Mouse (Mus musculus): ENCODE measurements at regions not wholly inside any gene's neighbourhood (a gene's known extent, or its start where the extent isn't known, plus 50 kb on each side); places are given as distances from the start of the nearest gene placed in this dataset.

GRCm38 (mm10) chrX:99340223-99340622 is 130.8 kb downstream of the Pja1 start:
- no peak for DNase-seq

GRCm38 (mm10) chrX:99339081-99339876 is 131.8 kb downstream of the Pja1 start:
- no peak for DNase-seq

- DNase-seq, result no peak
Measured at GRCm38 (mm10) chrX:99336616-99337553, 134.2 kb downstream of the Pja1 start.

DNA sequence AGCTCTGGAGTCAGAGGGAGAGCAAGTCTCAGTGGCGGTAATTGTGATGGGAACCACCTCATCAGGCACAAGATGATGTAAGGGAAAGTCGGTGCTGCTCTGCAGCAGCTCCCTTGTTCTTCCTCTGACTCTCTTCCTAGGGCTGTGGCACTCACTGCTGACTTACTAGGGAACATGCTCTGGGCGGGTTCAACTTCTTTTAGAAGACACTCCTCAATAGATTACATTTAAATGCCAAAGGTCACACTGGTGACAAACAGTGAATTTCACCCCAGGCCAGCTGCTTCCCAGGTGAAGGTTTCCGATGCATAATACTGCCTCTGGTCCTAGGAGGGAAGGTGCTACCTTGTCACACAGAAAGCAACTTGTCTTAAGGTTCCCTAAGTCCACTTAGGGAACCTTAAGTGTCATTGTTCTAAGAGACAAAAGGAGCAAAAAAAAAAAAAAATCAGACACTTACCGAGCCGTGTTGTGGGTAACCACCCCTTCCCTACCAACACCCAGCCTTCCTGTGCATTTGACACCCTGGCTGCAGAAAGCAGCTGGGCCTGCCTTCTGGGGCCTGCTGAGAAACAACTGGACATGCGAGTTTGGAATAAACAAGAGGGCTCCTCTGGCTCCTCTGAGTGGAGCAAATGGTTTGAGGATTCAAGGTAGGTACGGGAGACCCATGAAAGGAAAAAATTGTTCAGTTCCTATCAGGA is 135.0 kb downstream of the Pja1 start:
- DNase-seq, result no peak

GRCm38 (mm10) chrX:99332457-99332770 is 138.7 kb downstream of the Pja1 start:
- no peak for DNase-seq

DNA sequence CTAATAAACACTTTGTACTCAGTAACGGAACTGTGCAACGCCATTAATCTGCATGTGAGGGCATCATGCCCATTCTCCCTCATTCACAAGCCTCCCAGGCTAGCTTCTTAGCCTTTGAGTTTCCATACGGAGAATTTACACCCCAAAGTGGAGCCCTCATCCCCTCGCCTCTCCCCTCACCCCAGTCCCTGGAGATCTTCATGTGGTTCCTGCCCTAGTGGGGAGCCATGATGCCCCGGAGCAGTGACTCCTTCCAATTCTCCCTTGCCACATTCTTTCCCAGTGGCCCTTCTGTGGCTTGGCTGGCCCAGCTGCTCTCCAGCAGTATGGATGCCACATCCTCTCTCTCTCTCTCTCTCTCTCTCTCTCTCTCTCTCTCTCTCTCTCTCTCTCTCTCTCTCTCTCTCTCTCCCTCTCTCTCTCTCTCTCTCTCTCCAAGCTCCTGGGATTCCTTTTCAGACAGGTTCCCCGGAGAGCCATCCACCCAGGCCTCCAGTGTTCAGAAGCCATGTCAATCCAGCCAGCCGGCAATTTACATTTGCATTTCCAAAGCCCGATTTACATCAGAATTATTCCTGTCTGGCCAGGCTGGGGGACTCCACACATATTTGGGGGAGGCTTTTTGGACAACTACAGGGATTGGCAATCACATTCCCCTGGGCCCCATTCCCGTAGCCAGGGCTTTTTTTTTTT is 139.2 kb downstream of the Pja1 start:
- no peak for DNase-seq

DNA sequence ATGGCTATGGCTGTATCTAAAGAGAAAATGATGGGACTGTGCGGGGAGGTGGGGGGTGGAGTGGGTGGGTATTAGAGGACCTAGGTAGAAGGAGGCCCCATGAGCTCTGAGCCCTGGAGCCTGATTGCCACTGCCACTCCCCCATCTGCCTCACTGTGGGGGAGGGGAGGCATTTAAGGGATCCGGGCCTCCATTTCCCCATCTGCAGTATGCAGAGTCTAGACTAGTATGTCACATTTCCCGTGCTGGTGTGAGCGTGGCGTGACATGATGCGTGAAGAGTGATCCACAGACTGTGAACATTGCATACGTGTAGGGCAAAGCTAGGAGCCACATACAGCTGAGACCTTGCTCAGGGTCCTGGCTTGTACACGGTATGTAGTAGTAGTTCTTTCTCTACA is 140.7 kb downstream of the Pja1 start:
- DNase-seq, result no peak

DNA sequence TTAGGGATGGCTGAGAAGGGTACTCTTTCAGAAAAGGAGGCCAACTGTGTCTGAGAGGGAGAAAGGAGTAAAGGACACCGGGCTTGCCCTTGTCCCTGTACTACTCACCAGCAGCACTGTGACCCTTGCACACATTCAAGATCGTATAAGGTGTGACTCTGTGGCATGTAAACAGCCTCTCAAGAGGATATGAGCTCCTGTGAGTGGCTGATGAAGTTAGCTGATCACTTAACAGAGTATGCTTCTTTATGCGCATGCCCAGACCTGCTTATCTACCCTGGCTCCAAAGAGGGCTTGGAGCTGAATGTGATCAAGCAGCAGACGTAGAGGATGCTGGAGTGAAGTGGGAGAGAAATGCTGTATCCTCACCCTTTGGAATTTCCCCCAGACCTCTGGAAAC is 142.5 kb downstream of the Pja1 start:
- no peak for DNase-seq

DNA sequence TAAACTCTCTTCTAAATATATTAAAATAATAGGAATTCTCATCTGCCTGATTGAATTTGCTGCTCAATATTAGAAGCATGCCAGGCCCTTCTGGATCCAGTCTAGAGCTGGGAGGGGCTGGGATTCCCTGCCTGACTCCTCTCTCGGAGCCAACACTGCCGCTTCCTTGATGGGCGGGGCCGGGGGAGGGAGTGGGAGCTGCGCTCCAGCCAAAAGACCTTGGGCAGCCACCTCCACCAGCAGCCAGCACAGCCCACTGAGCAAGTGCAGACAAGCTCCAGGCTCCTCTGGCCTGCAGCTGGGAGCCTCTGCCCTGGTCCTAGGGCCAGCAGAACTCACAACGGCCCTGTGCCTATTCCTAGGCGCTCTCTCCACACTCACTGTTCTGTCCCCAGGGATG is 144.9 kb downstream of the Pja1 start:
- DNase-seq, result no peak

DNA sequence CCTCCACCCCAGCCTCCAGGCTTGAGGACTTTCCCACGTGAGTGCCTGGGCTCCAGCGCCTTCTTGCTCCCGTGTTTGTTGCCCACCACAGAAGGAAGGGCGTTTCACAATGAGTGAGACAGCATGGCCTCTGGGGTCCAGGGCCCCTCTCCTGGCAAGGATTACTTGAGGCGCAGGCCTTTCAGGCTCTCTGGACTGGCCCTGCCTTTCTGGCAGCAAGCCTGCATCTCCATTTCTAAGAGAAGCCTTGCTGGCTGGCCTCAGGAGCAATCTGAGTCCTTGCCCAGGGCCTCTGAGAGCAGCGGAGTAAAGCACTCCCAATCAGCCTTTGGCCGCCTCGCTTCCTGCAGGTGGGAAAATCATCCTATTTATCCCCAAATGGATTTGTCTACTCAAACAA is 145.6 kb downstream of the Pja1 start:
- DNase-seq, result no peak

DNA sequence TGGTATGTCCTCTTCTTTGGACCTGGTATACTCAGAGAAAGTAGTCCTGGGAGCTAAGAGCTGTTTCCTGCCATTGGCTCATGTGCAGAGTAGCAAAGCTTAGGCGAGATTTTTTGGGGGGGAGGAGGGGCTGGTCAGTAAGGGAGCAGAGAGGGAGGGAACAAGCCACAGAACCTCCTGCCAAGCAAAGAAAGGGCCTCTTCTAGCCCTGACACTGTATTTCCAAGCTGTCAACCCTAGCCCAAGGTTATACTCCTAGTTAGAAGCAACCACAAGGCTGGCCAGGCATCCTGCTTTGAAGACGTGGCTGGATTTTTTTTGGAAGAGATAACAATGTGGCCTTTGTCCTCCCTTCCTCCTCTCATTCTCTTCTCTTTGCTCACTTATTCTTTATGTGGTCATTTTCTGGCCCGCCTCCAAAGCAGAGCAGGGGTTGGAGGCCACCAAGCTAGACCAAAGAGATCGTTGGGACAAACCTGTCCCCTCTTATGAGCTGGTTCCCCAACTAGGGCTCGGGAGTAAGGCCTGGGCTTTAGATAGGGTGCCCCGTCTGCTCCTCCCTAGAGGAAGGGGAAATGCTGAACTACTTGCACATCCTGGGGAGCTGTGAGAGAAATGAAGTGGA is 146.4 kb downstream of the Pja1 start:
- DNase-seq, result no peak

DNA sequence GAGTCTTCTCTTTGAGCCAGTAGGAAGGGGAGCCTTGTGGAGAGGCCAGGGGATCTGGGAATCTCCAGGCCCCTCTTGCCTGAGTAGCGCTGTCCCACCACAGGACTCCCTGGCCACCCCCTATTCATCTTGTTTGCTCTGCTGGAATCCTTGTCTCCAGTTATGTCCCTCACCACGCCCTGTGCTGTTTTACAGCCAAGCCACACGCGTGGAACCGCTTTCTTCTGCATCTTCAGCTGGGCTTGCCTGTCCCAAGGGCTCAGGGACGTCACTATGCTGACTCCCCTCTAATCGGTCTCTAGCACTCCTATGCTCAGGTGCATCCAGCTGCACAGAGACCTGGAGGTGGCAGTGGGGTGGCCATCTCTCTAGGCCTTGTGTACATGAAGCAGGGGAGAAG is 151.3 kb downstream of the Pja1 start:
- DNase-seq, result no peak

DNA sequence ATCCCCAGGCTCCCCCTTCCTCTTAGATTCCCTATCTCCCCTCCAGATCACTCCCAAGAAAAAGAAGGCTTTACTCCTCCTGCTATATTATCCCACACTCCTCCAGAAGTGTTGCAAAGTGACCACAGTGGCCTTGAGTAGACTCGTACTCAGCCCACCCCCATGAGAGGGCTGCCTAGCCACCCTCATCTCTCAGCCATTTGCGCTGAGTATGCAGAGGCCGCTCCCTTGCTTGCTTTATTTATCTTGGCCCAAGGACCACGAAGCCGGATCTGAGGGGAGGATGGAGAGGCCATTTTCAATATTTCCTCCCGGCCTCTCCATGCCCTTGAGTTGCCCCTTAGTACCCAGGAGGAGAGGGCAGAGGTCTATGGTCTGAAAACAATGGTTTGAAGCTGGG is 151.9 kb downstream of the Pja1 start:
- no peak for DNase-seq

DNA sequence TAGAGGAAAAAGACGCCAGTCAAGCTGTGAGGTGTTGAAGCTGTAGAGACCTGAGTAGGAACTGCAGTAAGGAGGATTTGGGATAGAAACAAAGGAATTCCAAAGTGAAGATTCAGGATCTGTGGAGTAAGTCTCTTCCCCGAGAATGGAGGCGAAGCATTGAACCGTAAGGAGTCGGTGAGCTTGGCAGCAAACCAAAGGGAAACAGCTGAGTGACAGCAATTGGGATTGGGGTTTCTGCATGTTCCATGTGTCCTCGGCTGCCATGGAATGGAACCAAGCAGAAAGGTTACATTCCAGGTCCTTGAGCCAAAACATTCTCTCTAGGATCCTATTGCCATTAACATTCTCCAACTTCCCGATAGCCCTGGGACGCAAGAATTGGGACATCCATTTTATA is 152.9 kb downstream of the Pja1 start:
- DNase-seq, result no peak

DNA sequence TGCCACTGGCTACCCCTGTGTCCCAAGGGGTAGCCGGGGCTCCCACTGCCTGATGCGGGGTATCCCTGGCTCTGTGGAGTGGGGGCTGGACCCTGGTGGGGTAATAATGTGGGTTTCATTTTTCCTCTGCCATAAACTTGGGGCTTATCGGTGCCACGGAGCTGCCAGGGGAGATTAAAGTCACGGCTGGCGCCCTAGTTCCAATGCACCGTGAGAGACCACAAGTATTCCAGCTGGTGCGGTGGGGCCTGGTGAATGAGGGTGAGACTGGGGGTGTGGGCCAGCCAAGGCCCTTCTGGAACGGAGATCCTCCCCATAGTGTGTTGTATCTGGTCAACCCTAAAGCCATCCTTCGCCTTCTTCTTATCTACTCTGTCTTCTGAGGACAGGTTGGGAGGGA is 153.3 kb downstream of the Pja1 start:
- DNase-seq, result no peak

DNA sequence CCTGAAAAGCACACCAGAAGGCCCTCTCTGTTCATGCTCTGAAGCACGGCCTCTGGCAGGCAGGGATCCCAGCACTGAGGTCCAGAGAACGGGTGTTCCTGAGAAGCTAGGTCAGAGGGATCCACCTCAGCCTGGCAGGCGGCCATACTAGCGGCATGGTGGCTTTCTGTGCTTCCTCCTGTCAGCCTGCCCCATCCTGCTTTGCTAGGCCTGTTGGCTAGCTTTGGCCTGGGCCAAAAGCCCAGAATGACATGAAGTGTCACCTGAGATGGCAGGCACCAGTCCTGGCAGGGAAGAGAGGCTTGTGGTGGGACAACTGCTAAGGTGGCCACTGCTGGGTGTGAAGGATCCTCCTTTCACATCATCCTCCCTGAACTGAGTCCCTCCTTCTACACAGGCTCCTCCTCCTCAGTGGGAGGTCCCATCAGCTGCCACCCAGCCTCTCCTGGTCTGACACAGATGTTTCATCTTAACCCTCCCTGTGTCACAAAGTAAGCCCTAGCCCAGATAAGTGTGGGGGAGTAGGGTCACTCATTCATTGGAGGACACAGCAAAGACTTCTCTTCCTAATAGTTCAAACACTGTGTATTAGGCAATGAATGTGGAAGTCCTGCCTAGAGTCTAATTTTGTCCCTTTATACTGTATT is 154.5 kb downstream of the Pja1 start:
- no peak for DNase-seq

DNA sequence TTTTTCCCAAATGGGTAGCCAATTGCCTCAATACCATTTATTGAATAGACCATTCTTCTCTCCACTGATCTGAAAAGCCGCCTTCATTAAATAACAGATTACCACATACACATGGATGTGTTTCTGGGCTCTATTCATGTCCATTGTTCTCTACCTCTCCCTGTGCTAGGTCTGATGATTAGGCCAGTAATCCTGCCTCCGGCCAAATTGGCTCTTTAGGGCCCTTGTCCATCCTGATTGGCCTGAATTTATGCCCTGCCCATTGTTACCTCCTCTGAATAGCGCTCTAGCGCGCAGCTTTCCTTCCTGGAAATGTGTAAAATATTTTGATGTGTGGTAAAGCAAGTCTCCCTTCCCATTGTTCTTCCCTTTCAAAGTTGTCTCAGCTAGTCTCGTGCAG is 163.2 kb downstream of the Efnb1 start:
- no peak for DNase-seq

- DNase-seq, result no peak
Measured at GRCm38 (mm10) chrX:99294726-99295125, 158.8 kb downstream of the Efnb1 start.

- no peak for DNase-seq
Measured at GRCm38 (mm10) chrX:99293967-99294366, 158.0 kb downstream of the Efnb1 start.

GRCm38 (mm10) chrX:99292758-99293157 is 156.8 kb downstream of the Efnb1 start:
- DNase-seq, result no peak

DNA sequence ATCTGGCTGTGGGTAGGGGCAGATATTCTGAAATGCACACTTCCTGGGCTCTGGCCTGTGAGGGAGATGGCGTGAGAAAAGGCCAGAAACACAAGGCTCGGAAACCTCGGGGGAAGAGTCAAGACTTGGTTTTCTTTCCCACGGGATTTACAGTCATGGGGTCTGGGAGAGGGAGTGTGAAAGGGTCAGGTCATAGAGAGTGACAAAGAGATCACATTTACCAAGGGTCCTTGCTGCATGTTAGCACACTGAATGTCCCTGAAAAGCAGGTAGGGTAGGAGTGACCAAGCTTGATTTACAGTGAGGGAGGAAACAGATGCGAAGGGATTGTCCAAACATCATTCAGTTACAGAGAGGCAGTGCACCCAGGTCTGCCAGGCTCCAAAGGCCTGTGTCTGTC is 156.0 kb downstream of the Efnb1 start:
- no peak for DNase-seq

GRCm38 (mm10) chrX:99291423-99291963 is 155.6 kb downstream of the Efnb1 start:
- no peak for DNase-seq
